In the genomic region with DNA sequence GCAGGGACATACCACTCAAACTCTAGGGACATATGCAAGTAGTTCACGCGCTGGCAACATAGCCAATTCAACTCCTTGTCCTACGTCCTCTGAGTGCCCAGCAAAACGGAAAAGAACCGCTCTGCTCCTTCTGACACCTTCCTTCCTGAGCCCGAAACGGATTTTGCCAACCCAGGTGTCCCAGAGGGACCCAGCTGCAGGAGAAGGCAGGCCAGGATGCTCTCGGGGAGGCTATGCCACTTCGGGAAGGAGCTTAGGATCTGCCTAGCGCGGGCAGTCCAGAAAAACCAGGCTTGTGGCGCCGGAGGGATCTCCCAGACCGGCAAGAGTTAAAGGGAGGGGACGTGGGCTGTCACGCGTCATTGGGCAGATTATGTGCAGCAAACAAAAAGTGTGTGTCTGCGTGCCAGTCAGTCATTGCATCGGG, we compare ENCODE assay signal across 8 mouse cellular contexts. TPM values are rescaled to one million over a fixed set of nuclear protein-coding genes. Genes with fewer than 3 reads are reported as not detected.
DNase-seq lines count a peak whose midpoint lies in the region; ATAC-seq lines count a peak whose summit lies in the region.

No protein-coding gene starts in this region.

- peaks cover 95% of the 10 kb centered on the region for H3K27me3 ChIP-seq in kidney, embryonic 14.5 days (ENCODE audit: control insufficient read depth, insufficient read depth, low read length)
- H3K27me3 ChIP-seq in hindbrain, embryonic 10.5 days (ENCODE audit: insufficient read depth, poor library complexity, severe bottlenecking), result peaks cover 99% of the 10 kb centered on the region

- H3K4me1 ChIP-seq in kidney, embryonic 14.5 days (ENCODE audit: control insufficient read depth, insufficient read depth, low read length), result peaks cover 7% of the 10 kb centered on the region; the same call in 1 of the 2 replicates
- H3K4me1 ChIP-seq in hindbrain, embryonic 10.5 days (replicated peaks), result peaks cover 60% of the 10 kb centered on the region

- no peaks in the 10 kb centered on the region for H3K36me3 ChIP-seq in kidney, embryonic 14.5 days (ENCODE audit: control insufficient read depth, insufficient read depth, low read length)
- no peaks in the 10 kb centered on the region for H3K36me3 ChIP-seq in hindbrain, embryonic 10.5 days

- WGBS in kidney, embryonic 14.5 days, result 0% methylated on average over 19 of the region's 19 CpGs
- WGBS in hindbrain, embryonic 10.5 days, result under 1% methylated on average over 19 of the region's 19 CpGs

- no peaks in the 10 kb centered on the region for H3K9me3 ChIP-seq in kidney, embryonic 14.5 days (ENCODE audit: control insufficient read depth, low read length)
- H3K9me3 ChIP-seq in hindbrain, embryonic 10.5 days, result no peaks in the 10 kb centered on the region

- no peak for DNase-seq in kidney, postnatal 14 days
- DNase-seq in cerebellum, adult 8-10 months, result peak; percentile 60
- DNase-seq in hindbrain, embryonic 10.5 days (ENCODE audit: low spot score), result peak; percentile 76
- DNase-seq in lung, postnatal 4 days, result peak; percentile 26 to 50
- no peak for DNase-seq in thymus, postnatal 4 days
- DNase-seq in thymus, postnatal 25 days, result no peak
- DNase-seq in spleen, postnatal 14 days (ENCODE audit: low spot score in 2 of 2), result no peak

- peak overlapping the region; percentile 17; the same call in 1 of the 2 replicates for H3K4me2 ChIP-seq in kidney, embryonic 14.5 days (replicated peaks; ENCODE audit: low read depth, low read length)

- peak; percentile 41; the same call in 1 of the 2 replicates for ATAC-seq in kidney, embryonic 14.5 days (ENCODE audit: low FRiP score, low TSS enrichment)

- H3K9ac ChIP-seq in kidney, embryonic 14.5 days (ENCODE audit: low read depth, low read length), result no peak overlapping the region

- peak overlapping the region; percentile 3; the same call in 1 of the 2 replicates for H3K4me3 ChIP-seq in kidney, embryonic 14.5 days (ENCODE audit: low read length)
- peak overlapping the region; percentile 52 for H3K4me3 ChIP-seq in hindbrain, embryonic 10.5 days

- H3K27ac ChIP-seq in kidney, embryonic 14.5 days (ENCODE audit: low read depth, low read length), result no peak overlapping the region
- H3K27ac ChIP-seq in hindbrain, embryonic 10.5 days, result peak overlapping the region; percentile 86

RNA-seq across cellular contexts. Expression of a gene that starts 13.5 kb away (rescaled TPM):
- not detected in 2 replicates for polyA plus RNA-seq in kidney, embryonic 14.5 days (2014; fragmentation: Nextera tagmentation; extraction: Ambion mirVana)
- polyA plus RNA-seq in hindbrain, embryonic 10.5 days (2016; fragmentation: Nextera tagmentation; extraction: Ambion mirVana), result 0.45 and 0.92 TPM in 2 replicates

Comparison
In these comparisons a context has a peak if more than half of its experiments do, and no peak if none do; other contexts are left out.
1. DNase-seq: peak in cerebellum, adult 8-10 months (single experiment), hindbrain, embryonic 10.5 days (single experiment) and lung, postnatal 4 days (2 of 2); none in kidney, postnatal 14 days (single experiment), thymus, postnatal 4 days (single experiment), thymus, postnatal 25 days (single experiment) and spleen, postnatal 14 days (0 of 2).